Mouse (Mus musculus) ES-Bruce4 (cell line): ENCODE measurements at regions not wholly inside any gene's neighbourhood (a gene's known extent, or its start where the extent isn't known, plus 50 kb on each side); places are given as distances from the start of the nearest gene placed in this dataset.

ENCODE experiments used
- CTCF ChIP-seq: IDR thresholded peaks from one replicate; pipeline ENCODE4 v1.8.1; 2011; ENCODE audit warnings: low read depth, low read length
- EP300 ChIP-seq: IDR thresholded peaks from 2 replicates; pipeline ENCODE4 v1.6.1; 2011; ENCODE audit warnings: low read depth, low read length; ENCODE audit not compliant: insufficient read depth

- TF ChIP-seq EP300 = no peak
- no peak for TF ChIP-seq CTCF
Observed at GRCm38 (mm10) chr2:123551249-123551850, 538.4 kb upstream of the Sema6d start.
